Mouse (Mus musculus) G1E (cell line): Measurements from ENCODE around the gene Sorcs2.

Experiments
- CTCF ChIP-seq: IDR thresholded peaks from 2 replicates; pipeline ENCODE4 v1.5.1; 2012; ENCODE audit warnings: low read depth, low read length, inconsistent platforms, mixed read lengths
- GATA1 ChIP-seq: IDR thresholded peaks from 2 replicates; pipeline ENCODE4 v1.6.1; 2012; ENCODE audit warnings: borderline replicate concordance, low read length, inconsistent platforms, mixed read lengths
- GATA2 ChIP-seq: IDR thresholded peaks from 2 replicates; pipeline ENCODE4 v1.6.1; 2012; ENCODE audit warnings: low read depth, low read length, inconsistent platforms, borderline replicate concordance
- POLR2AphosphoS5 ChIP-seq: IDR thresholded peaks from 2 replicates; pipeline ENCODE4 v1.6.1; 2012; ENCODE audit warnings: low read depth, low read length, inconsistent platforms; ENCODE audit not compliant: insufficient replicate concordance
- TAL1 ChIP-seq: conservative IDR thresholded peaks from 2 replicates; pipeline ENCODE4 v1.6.1; 2012; ENCODE audit warnings: low read depth, low read length, inconsistent platforms, mixed read lengths

DNA sequence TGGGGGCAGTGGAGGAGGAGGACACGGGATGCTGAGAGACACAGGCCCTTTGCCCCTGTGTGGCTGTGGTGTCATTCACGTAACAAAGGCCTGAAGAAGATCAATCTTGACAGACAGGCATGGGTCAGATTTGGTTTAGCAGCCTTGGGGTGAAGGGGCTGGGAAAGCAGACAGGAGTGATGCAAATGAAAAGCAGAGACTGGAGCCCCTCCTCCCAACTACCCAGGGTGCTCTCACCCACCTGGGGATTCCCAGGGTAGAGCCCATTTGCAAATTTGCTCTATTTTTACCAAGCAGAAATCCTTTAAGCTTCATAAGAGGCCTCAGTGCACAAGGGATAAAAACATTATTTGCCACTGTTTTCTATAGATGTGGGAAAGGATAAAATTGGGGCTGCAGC is 253.4 kb downstream of the Sorcs2 start:
- TF ChIP-seq CTCF: no peak
- TF ChIP-seq POLR2AphosphoS5: no peak
- no peak for TF ChIP-seq GATA1
- TF ChIP-seq TAL1: no peak
- no peak for TF ChIP-seq GATA2
